Mouse (Mus musculus): Measurements from ENCODE around the gene Stt3b. TPM values are rescaled to one million over a fixed set of nuclear protein-coding genes. Genes with fewer than 3 reads are reported as not detected.

Gene Stt3b
- 91.3 and 91.9 TPM in 2 replicates for polyA plus RNA-seq (2015; fragmentation: Nextera tagmentation; extraction: Ambion mirVana)

GRCm38 (mm10) chr9:115310346-115311222 lies at the start of gene Stt3b:
Stt3b (minus strand) TSS chr9:115310421.
- WGBS = under 1% methylated on average over 83 of the region's 91 CpGs
- H3K27ac ChIP-seq (ENCODE audit: low read length) = peak within 1 kb of the TSS; percentile 99
- H3K4me1 ChIP-seq (replicated peaks; ENCODE audit: control insufficient read depth, insufficient read depth, low read length) = peaks cover 28% of the 10 kb centered on the region
- H3K27me3 ChIP-seq (ENCODE audit: control insufficient read depth, insufficient read depth, low read depth, low read length) = no peaks in the 10 kb centered on the region
- no peaks in the 10 kb centered on the region for H3K36me3 ChIP-seq (ENCODE audit: control insufficient read depth, insufficient read depth, low read length)
- no peaks in the 10 kb centered on the region for H3K9me3 ChIP-seq (ENCODE audit: control insufficient read depth, low read length)
- H3K4me3 ChIP-seq (ENCODE audit: low read length) = peak within 1 kb of the TSS; percentile 98
- peak within 1 kb of the TSS; percentile 100 for H3K9ac ChIP-seq (ENCODE audit: low read length)
- peak within 1 kb of the TSS; percentile 72 for H3K4me2 ChIP-seq (ENCODE audit: low read depth, low read length)
- ATAC-seq (ENCODE audit: low read depth) = peak; percentile 94

- ATAC-seq (ENCODE audit: low read depth) = no peak
- Histone ChIP-seq H3K27ac (ENCODE audit: low read length) (no peak overlapping the region), H3K4me3 (ENCODE audit: low read length) (no peak overlapping the region), H3K9me3 (ENCODE audit: control insufficient read depth, low read length) (no peaks in the 10 kb centered on the region), H3K9ac (ENCODE audit: low read length) (no peak overlapping the region), H3K4me2 (ENCODE audit: low read depth, low read length) (no peak overlapping the region), H3K27me3 (ENCODE audit: control insufficient read depth, insufficient read depth, low read depth, low read length) (no peaks in the 10 kb centered on the region), H3K4me1 (replicated peaks; ENCODE audit: control insufficient read depth, insufficient read depth, low read length) (peaks cover 6% of the 10 kb centered on the region; the same call in 1 of the 2 replicates), H3K36me3 (ENCODE audit: control insufficient read depth, insufficient read depth, low read length) (no peaks in the 10 kb centered on the region)
- 86% methylated on average over 2 of the region's 2 CpGs for WGBS
Measured at GRCm38 (mm10) chr9:115358421-115358820, 48.2 kb upstream of the Stt3b start.

- H3K9ac ChIP-seq (ENCODE audit: low read length) = no peak overlapping the region
- H3K27me3 ChIP-seq (ENCODE audit: control insufficient read depth, insufficient read depth, low read depth, low read length) = no peaks in the 10 kb centered on the region
- no peaks in the 10 kb centered on the region for H3K9me3 ChIP-seq (ENCODE audit: control insufficient read depth, low read length)
- H3K27ac ChIP-seq (ENCODE audit: low read length) = no peak overlapping the region
- 97% methylated on average over 1 of the region's 1 CpGs for WGBS
- no peaks in the 10 kb centered on the region for H3K36me3 ChIP-seq (ENCODE audit: control insufficient read depth, insufficient read depth, low read length)
- peaks cover 6% of the 10 kb centered on the region; the same call in 1 of the 2 replicates for H3K4me1 ChIP-seq (replicated peaks; ENCODE audit: control insufficient read depth, insufficient read depth, low read length)
- no peak overlapping the region for H3K4me2 ChIP-seq (ENCODE audit: low read depth, low read length)
- no peak for ATAC-seq (ENCODE audit: low read depth)
- no peak overlapping the region for H3K4me3 ChIP-seq (ENCODE audit: low read length)
Measured at GRCm38 (mm10) chr9:115357996-115358395, 47.8 kb upstream of the Stt3b start.

GRCm38 (mm10) chr9:115356731-115357458 lies 46.7 kb upstream of the Stt3b start:
- Histone ChIP-seq H3K27me3 (ENCODE audit: control insufficient read depth, insufficient read depth, low read depth, low read length) (no peaks in the 10 kb centered on the region), H3K27ac (ENCODE audit: low read length) (no peak overlapping the region), H3K9me3 (ENCODE audit: control insufficient read depth, low read length) (no peaks in the 10 kb centered on the region), H3K4me3 (ENCODE audit: low read length) (no peak overlapping the region), H3K4me2 (ENCODE audit: low read depth, low read length) (0 out of 2 replicates have a peak overlapping the region, but pooled peaks have one; percentile 19), H3K9ac (ENCODE audit: low read length) (no peak overlapping the region), H3K4me1 (replicated peaks; ENCODE audit: control insufficient read depth, insufficient read depth, low read length) (peaks cover 6% of the 10 kb centered on the region; the same call in 1 of the 2 replicates), H3K36me3 (ENCODE audit: control insufficient read depth, insufficient read depth, low read length) (no peaks in the 10 kb centered on the region)
- ATAC-seq (ENCODE audit: low read depth) = peak; percentile 86
- 37% methylated on average over 19 of the region's 19 CpGs for WGBS

- WGBS = 13% methylated on average over 5 of the region's 5 CpGs
- no peaks in the 10 kb centered on the region for H3K27me3 ChIP-seq (ENCODE audit: control insufficient read depth, insufficient read depth, low read depth, low read length)
- H3K4me1 ChIP-seq (replicated peaks; ENCODE audit: control insufficient read depth, insufficient read depth, low read length) = peaks cover 6% of the 10 kb centered on the region; the same call in 1 of the 2 replicates
- no peak overlapping the region for H3K4me3 ChIP-seq (ENCODE audit: low read length)
- H3K9me3 ChIP-seq (ENCODE audit: control insufficient read depth, low read length) = no peaks in the 10 kb centered on the region
- no peak overlapping the region for H3K9ac ChIP-seq (ENCODE audit: low read length)
- peak; percentile 63 for ATAC-seq (ENCODE audit: low read depth)
- no peak overlapping the region for H3K27ac ChIP-seq (ENCODE audit: low read length)
- H3K4me2 ChIP-seq (ENCODE audit: low read depth, low read length) = no peak overlapping the region
- H3K36me3 ChIP-seq (ENCODE audit: control insufficient read depth, insufficient read depth, low read length) = no peaks in the 10 kb centered on the region
Measured at GRCm38 (mm10) chr9:115355972-115356371, 45.8 kb upstream of the Stt3b start.

- no peak overlapping the region for H3K27ac ChIP-seq (ENCODE audit: low read length)
- no peak for ATAC-seq (ENCODE audit: low read depth)
- WGBS = 65% methylated on average over 4 of the region's 4 CpGs
- no peak overlapping the region for H3K9ac ChIP-seq (ENCODE audit: low read length)
- H3K4me3 ChIP-seq (ENCODE audit: low read length) = no peak overlapping the region
- no peaks in the 10 kb centered on the region for H3K4me1 ChIP-seq (replicated peaks; ENCODE audit: control insufficient read depth, insufficient read depth, low read length)
- no peaks in the 10 kb centered on the region for H3K27me3 ChIP-seq (ENCODE audit: control insufficient read depth, insufficient read depth, low read depth, low read length)
- H3K4me2 ChIP-seq (ENCODE audit: low read depth, low read length) = no peak overlapping the region
- H3K9me3 ChIP-seq (ENCODE audit: control insufficient read depth, low read length) = no peaks in the 10 kb centered on the region
- H3K36me3 ChIP-seq (ENCODE audit: control insufficient read depth, insufficient read depth, low read length) = no peaks in the 10 kb centered on the region
Measured at GRCm38 (mm10) chr9:115349741-115350512, 39.7 kb upstream of the Stt3b start.

GRCm38 (mm10) chr9:115349106-115349505 lies 38.9 kb upstream of the Stt3b start:
- Histone ChIP-seq H3K27me3 (ENCODE audit: control insufficient read depth, insufficient read depth, low read depth, low read length) (no peaks in the 10 kb centered on the region), H3K4me3 (ENCODE audit: low read length) (no peak overlapping the region), H3K9ac (ENCODE audit: low read length) (no peak overlapping the region), H3K4me1 (replicated peaks; ENCODE audit: control insufficient read depth, insufficient read depth, low read length) (no peaks in the 10 kb centered on the region), H3K36me3 (ENCODE audit: control insufficient read depth, insufficient read depth, low read length) (no peaks in the 10 kb centered on the region), H3K27ac (ENCODE audit: low read length) (no peak overlapping the region), H3K4me2 (ENCODE audit: low read depth, low read length) (no peak overlapping the region), H3K9me3 (ENCODE audit: control insufficient read depth, low read length) (no peaks in the 10 kb centered on the region)
- WGBS = 38% methylated on average over 1 of the region's 1 CpGs
- no peak for ATAC-seq (ENCODE audit: low read depth)

- Histone ChIP-seq H3K27ac (ENCODE audit: low read length) (no peak overlapping the region), H3K27me3 (ENCODE audit: control insufficient read depth, insufficient read depth, low read depth, low read length) (no peaks in the 10 kb centered on the region), H3K4me3 (ENCODE audit: low read length) (no peak overlapping the region), H3K9me3 (ENCODE audit: control insufficient read depth, low read length) (no peaks in the 10 kb centered on the region), H3K9ac (ENCODE audit: low read length) (no peak overlapping the region), H3K4me1 (replicated peaks; ENCODE audit: control insufficient read depth, insufficient read depth, low read length) (peaks cover 4% of the 10 kb centered on the region; the same call in 1 of the 2 replicates), H3K36me3 (ENCODE audit: control insufficient read depth, insufficient read depth, low read length) (no peaks in the 10 kb centered on the region), H3K4me2 (ENCODE audit: low read depth, low read length) (no peak overlapping the region)
- WGBS = 69% methylated on average over 3 of the region's 3 CpGs
- no peak for ATAC-seq (ENCODE audit: low read depth)
Measured at GRCm38 (mm10) chr9:115344930-115345329, 34.7 kb upstream of the Stt3b start.
